Mouse (Mus musculus) MEL (cell line): Measurements from ENCODE around the gene Cxcr5. TPM values are rescaled to one million over a fixed set of nuclear protein-coding genes. Genes with fewer than 3 reads are reported as not detected.

Experiments
- DNase-seq: peaks from one replicate; pipeline ENCODE4 v3.0.0; 2011; ENCODE audit warnings: low read depth, low spot score
- H3K27ac ChIP-seq: 2 replicates; pipeline ENCODE4 v1.5.1; 2012; ENCODE audit warnings: low read depth, mild to moderate bottlenecking, control low read depth, low read length, moderate library complexity; ENCODE audit not compliant: control insufficient read depth
- H3K27me3 ChIP-seq, 2 experiments: fragments of 150-350 bp in 1 of 2; sonication (generic) in 1 of 2; 2 replicates each; pipeline ENCODE4 v1.6.1; 2012; ENCODE audit warnings: low read length in 2 of 2, mild to moderate bottlenecking in 2 of 2, improper control_type of control experiment in 1 of 2, moderate library complexity in 1 of 2; ENCODE audit not compliant: insufficient read depth in 2 of 2, control insufficient read depth in 1 of 2
- H3K36me3 ChIP-seq, 2 experiments: 2 replicates each; pipeline ENCODE4 v1.6.1; 2012 to 2014; ENCODE audit warnings: low read length in 2 of 2, improper control_type of control experiment in 1 of 2, inconsistent platforms in 1 of 2, mild to moderate bottlenecking in 1 of 2; ENCODE audit not compliant: insufficient read depth in 2 of 2, control insufficient read depth in 1 of 2
- H3K4me1 ChIP-seq, 2 experiments: fragments of 150-350 bp in 1 of 2; sonication (generic) in 1 of 2; 2 replicates each; pipeline ENCODE4 v1.6.1; 2012; ENCODE audit warnings: low read length in 2 of 2, improper control_type of control experiment in 1 of 2, mild to moderate bottlenecking in 1 of 2; ENCODE audit not compliant: insufficient read depth in 2 of 2, control insufficient read depth in 1 of 2
- H3K4me3 ChIP-seq, 2 experiments: fragments of 150-350 bp in 1 of 2; sonication (generic) in 1 of 2; 2 replicates each; pipeline ENCODE4 v1.5.1; 2012; ENCODE audit warnings: low read depth in 2 of 2, low read length in 2 of 2, mild to moderate bottlenecking in 2 of 2, moderate library complexity in 2 of 2, control low read depth in 1 of 2, improper control_type of control experiment in 1 of 2; ENCODE audit not compliant: control insufficient read depth in 1 of 2, insufficient read depth in 1 of 2
- H3K79me2 ChIP-seq: 2 replicates; pipeline ENCODE4 v1.6.1; 2012; ENCODE audit warnings: mild to moderate bottlenecking, low read length, moderate library complexity; ENCODE audit not compliant: control insufficient read depth, poor library complexity, insufficient read depth
- H3K9ac ChIP-seq: 2 replicates; pipeline ENCODE4 v1.6.1; 2012; ENCODE audit warnings: low read depth, mild to moderate bottlenecking, control low read depth, low read length, moderate library complexity; ENCODE audit not compliant: control insufficient read depth, poor library complexity, severe bottlenecking
- H3K9me3 ChIP-seq: fragments of 150-350 bp; sonication (generic); replicated peaks from 2 replicates; pipeline ENCODE4 v1.6.1; 2012; ENCODE audit warnings: mild to moderate bottlenecking, low read length, improper control_type of control experiment, moderate library complexity; ENCODE audit not compliant: insufficient read depth
- CHD1 ChIP-seq: IDR thresholded peaks from 2 replicates; pipeline ENCODE4 v1.6.1; 2012; ENCODE audit warnings: low read depth, mild to moderate bottlenecking, inconsistent platforms, low read length, improper control_type of control experiment
- E2F4 ChIP-seq: IDR thresholded peaks from 2 replicates; pipeline ENCODE4 v1.6.1; 2011; ENCODE audit warnings: low read depth, low read length, improper control_type of control experiment, borderline replicate concordance
- EP300 ChIP-seq, 2 experiments: IDR thresholded peaks; 2 replicates each; pipeline ENCODE4 v1.6.1; 2011; ENCODE audit warnings: improper control_type of control experiment in 2 of 2, low read length in 2 of 2, low read depth in 1 of 2, mild to moderate bottlenecking in 1 of 2
- HCFC1 ChIP-seq: IDR thresholded peaks from 2 replicates; pipeline ENCODE4 v1.6.1; 2012; ENCODE audit warnings: low read depth, mild to moderate bottlenecking, inconsistent platforms, low read length, improper control_type of control experiment, moderate library complexity
- JUND ChIP-seq: IDR thresholded peaks from 2 replicates; pipeline ENCODE4 v1.6.1; 2011; ENCODE audit warnings: low read depth, mild to moderate bottlenecking, improper control_type of control experiment, low read length
- MAZ ChIP-seq: IDR thresholded peaks from 2 replicates; pipeline ENCODE4 v1.6.1; 2012; ENCODE audit warnings: low read depth, mild to moderate bottlenecking, inconsistent platforms, low read length, improper control_type of control experiment
- MYC ChIP-seq: IDR thresholded peaks from 2 replicates; pipeline ENCODE4 v1.6.1; 2011; ENCODE audit warnings: low read depth, mild to moderate bottlenecking, low read length, improper control_type of control experiment, moderate library complexity
- NELFE ChIP-seq: IDR thresholded peaks from 2 replicates; pipeline ENCODE4 v1.6.1; 2011; ENCODE audit warnings: low read depth, low read length, improper control_type of control experiment
- POLR2AphosphoS2 ChIP-seq: IDR thresholded peaks from 2 replicates; pipeline ENCODE4 v1.6.1; 2011; ENCODE audit warnings: low read length, improper control_type of control experiment
- POLR2AphosphoS5 ChIP-seq: IDR thresholded peaks from 2 replicates; pipeline ENCODE4 v1.6.1; 2012; ENCODE audit warnings: low read depth, borderline replicate concordance, mild to moderate bottlenecking, inconsistent platforms, low read length, moderate library complexity, mixed read lengths
- RCOR1 ChIP-seq: IDR thresholded peaks from 2 replicates; pipeline ENCODE4 v1.6.1; 2012; ENCODE audit warnings: low read depth, mild to moderate bottlenecking, inconsistent platforms, low read length, improper control_type of control experiment
- SIN3A ChIP-seq: IDR thresholded peaks from 2 replicates; pipeline ENCODE4 v1.6.1; 2012; ENCODE audit warnings: low read length, improper control_type of control experiment, inconsistent platforms
- SMC3 ChIP-seq: IDR thresholded peaks from 2 replicates; pipeline ENCODE4 v1.6.1; 2011; ENCODE audit warnings: low read depth, low read length, improper control_type of control experiment
- TBP ChIP-seq: IDR thresholded peaks from 2 replicates; pipeline ENCODE4 v1.8.0; 2011; ENCODE audit warnings: low read depth, low read length, improper control_type of control experiment
- UBTF ChIP-seq: IDR thresholded peaks from 2 replicates; pipeline ENCODE4 v1.6.1; 2012; ENCODE audit warnings: low read depth, mild to moderate bottlenecking, inconsistent platforms, low read length, improper control_type of control experiment, moderate library complexity, borderline replicate concordance; ENCODE audit not compliant: insufficient read depth
- USF1 ChIP-seq: IDR thresholded peaks from 2 replicates; pipeline ENCODE4 v1.6.1; 2014; ENCODE audit warnings: low read depth, mild to moderate bottlenecking, inconsistent platforms, low read length, improper control_type of control experiment, moderate library complexity
- ZC3H11A ChIP-seq: IDR thresholded peaks from 2 replicates; pipeline ENCODE4 v1.6.1; 2012; ENCODE audit warnings: low read depth, mild to moderate bottlenecking, inconsistent platforms, low read length, improper control_type of control experiment
- ZKSCAN1 ChIP-seq: IDR thresholded peaks from 2 replicates; pipeline ENCODE4 v1.6.1; 2012; ENCODE audit warnings: low read depth, mild to moderate bottlenecking, inconsistent platforms, low read length, improper control_type of control experiment, moderate library complexity
- ZMIZ1 ChIP-seq: IDR thresholded peaks from 2 replicates; pipeline ENCODE4 v1.6.1; 2012; ENCODE audit warnings: low read depth, mild to moderate bottlenecking, inconsistent platforms, low read length, improper control_type of control experiment, moderate library complexity
- ZNF384 ChIP-seq: IDR thresholded peaks from 2 replicates; pipeline ENCODE4 v1.6.1; 2012; ENCODE audit warnings: low read depth, mild to moderate bottlenecking, inconsistent platforms, low read length, improper control_type of control experiment
- polyA plus RNA-seq, 2 experiments: library from polyadenylated mRNA; stranded (reverse) in 1 of 2; unstranded in 1 of 2; fragments of >175 nt in 1 of 2; fragments of >200 nt in 1 of 2; gene quantifications; 2 replicates each; pipeline versions ENCODE4 v1.2.1 to v1.2.4; 2012; ENCODE audit warnings: low replicate concordance in 2 of 2, low read depth in 1 of 2; ENCODE audit not compliant: insufficient read length in 2 of 2, insufficient read depth in 1 of 2, missing spikeins in 1 of 2
- total RNA-seq: library from RNA; depleted of rRNA; stranded (reverse); fragments of 300-350 nt; gene quantifications from 2 replicates; pipeline ENCODE4 v1.2.3, GENCODE M21; 2012

Cxcr5 gene
- total and polyA plus RNA-seq, 3 experiments, result 0.18 TPM; not detected in 2

- Histone ChIP-seq H3K9me3 (no peaks in the 10 kb centered on the region), H3K27me3 (no peaks in the 10 kb centered on the region), H3K36me3 (peaks cover 0 to 6% of the 10 kb centered on the region in 2 experiments; a peak in 2 of 4 replicates), H3K27ac (no peak overlapping the region), H3K9ac (no peak overlapping the region), H3K4me3 (no peak overlapping the region), H3K79me2 (no peaks in the 10 kb centered on the region), H3K4me1 (peaks cover 0 to 9% of the 10 kb centered on the region in 2 experiments; a peak in 2 of 4 replicates)
- DNase-seq, result no peak
- TF ChIP-seq UBTF, result no peak
- no peak for TF ChIP-seq HCFC1
- no peak for TF ChIP-seq ZC3H11A
- no peak for TF ChIP-seq ZKSCAN1
- no peak for TF ChIP-seq ZNF384
- TF ChIP-seq RCOR1, result no peak
- TF ChIP-seq MYC, result no peak
- no peak for TF ChIP-seq E2F4
- no peak for TF ChIP-seq SIN3A
- TF ChIP-seq USF1, result no peak
- no peak for TF ChIP-seq POLR2AphosphoS2
- TF ChIP-seq JUND, result no peak
- TF ChIP-seq SMC3, result no peak
- no peak for TF ChIP-seq MAZ
- TF ChIP-seq TBP, result no peak
- TF ChIP-seq NELFE, result no peak
- TF ChIP-seq ZMIZ1, result no peak
- no peak for TF ChIP-seq CHD1
Measured at GRCm38 (mm10) chr9:44488855-44489381, 72.8 kb downstream of the Cxcr5 start.

- Histone ChIP-seq H3K9ac (no peak overlapping the region), H3K9me3 (no peaks in the 10 kb centered on the region), H3K79me2 (no peaks in the 10 kb centered on the region), H3K4me1 (peaks cover 0 to 9% of the 10 kb centered on the region in 2 experiments; a peak in 2 of 4 replicates), H3K27me3 (no peaks in the 10 kb centered on the region), H3K4me3 (no peak overlapping the region), H3K27ac (no peak overlapping the region), H3K36me3 (peaks cover 0 to 5% of the 10 kb centered on the region in 2 experiments; a peak in 2 of 4 replicates)
- no peak for DNase-seq
- no peak for TF ChIP-seq POLR2AphosphoS5
- TF ChIP-seq E2F4, result no peak
- no peak for TF ChIP-seq EP300 (IDR thresholded peaks at IDR 0.05; ENCODE audit: low read depth in 1 of 2, low read length in 2 of 2)
- TF ChIP-seq ZMIZ1, result no peak
Measured at GRCm38 (mm10) chr9:44488416-44488815, 73.3 kb downstream of the Cxcr5 start.
